Mouse (Mus musculus) neural tube, embryonic 11.5 days (tissue): ENCODE results near the gene Cdyl. TPM values are rescaled to one million over a fixed set of nuclear protein-coding genes. Genes with fewer than 3 reads are reported as not detected.

ENCODE experiments used
- ATAC-seq: fragments of 200-750 bp; cut with Nextera tagmentation; 2 replicates; pipeline ENCODE4 v1.8.0; 2017; ENCODE audit warnings: moderate number of reproducible peaks, mild to moderate bottlenecking, moderate TSS enrichment, moderate library complexity; ENCODE audit not compliant: insufficient read depth, low FRiP score, low TSS enrichment
- DNase-seq: peaks from one replicate; pipeline ENCODE4 v3.0.0-alpha.2; 2015; ENCODE audit warnings: low spot score
- H3K27ac ChIP-seq: fragments of 300-500 bp; sonication (generic); 2 replicates; pipeline ENCODE4 v1.5.1; 2014; ENCODE audit warnings: low read depth, mild to moderate bottlenecking, low read length
- H3K27me3 ChIP-seq: fragments of 300-500 bp; sonication (generic); 2 replicates; pipeline ENCODE4 v1.6.1; 2014; ENCODE audit warnings: mild to moderate bottlenecking, low read length, mixed read lengths; ENCODE audit not compliant: control insufficient read depth, insufficient read depth
- H3K36me3 ChIP-seq: fragments of 300-500 bp; sonication (generic); 2 replicates; pipeline ENCODE4 v1.6.1; 2014; ENCODE audit warnings: mild to moderate bottlenecking, low read length, moderate library complexity, mixed read lengths; ENCODE audit not compliant: control insufficient read depth, insufficient read depth
- H3K4me1 ChIP-seq: fragments of 300-500 bp; sonication (generic); 2 replicates; pipeline ENCODE4 v1.6.1; 2014; ENCODE audit warnings: low read length, mixed read lengths; ENCODE audit not compliant: control insufficient read depth, insufficient read depth
- H3K4me2 ChIP-seq: fragments of 300-500 bp; sonication (generic); 2 replicates; pipeline ENCODE4 v1.6.1; 2014; ENCODE audit warnings: low read depth, mild to moderate bottlenecking, moderate library complexity
- H3K4me3 ChIP-seq: fragments of 300-500 bp; sonication (generic); 2 replicates; pipeline ENCODE4 v1.5.1; 2014; ENCODE audit warnings: low read depth, low read length
- H3K9ac ChIP-seq: fragments of 300-500 bp; sonication (generic); 2 replicates; pipeline ENCODE4 v1.6.1; 2014; ENCODE audit warnings: mild to moderate bottlenecking, low read length
- H3K9me3 ChIP-seq: fragments of 300-500 bp; sonication (generic); 2 replicates; pipeline ENCODE4 v1.6.1; 2016; ENCODE audit warnings: low read length; ENCODE audit not compliant: control insufficient read depth
- WGBS: fragments of 180-500 bp; shearing (Covaris S2); extraction: QIAGEN DNeasy Blood & Tissue Kit; methylation state at CpG from one replicate; pipeline ENCODE4 v1.1.7; 2014; 5-methylcytosine and 5-hydroxymethylcytosine counted together
- polyA plus RNA-seq: library from polyadenylated mRNA; unstranded; fragments of >200 nt; fragmentation: Nextera tagmentation; extraction: Ambion mirVana; gene quantifications from 2 replicates; pipeline ENCODE4 v1.2.1, GENCODE M21; 2014

Cdyl gene
- polyA plus RNA-seq, 1 experiment from 2014 or later: 15.1 TPM

- DNase-seq: no peak
- 83% methylated on average over 1 of the region's 1 CpGs for WGBS
- Histone ChIP-seq H3K4me2 (no peak overlapping the region), H3K27ac (no peak overlapping the region), H3K4me1 (no peaks in the 10 kb centered on the region), H3K9ac (no peak overlapping the region), H3K9me3 (no peaks in the 10 kb centered on the region), H3K4me3 (no peak overlapping the region), H3K36me3 (no peaks in the 10 kb centered on the region), H3K27me3 (no peaks in the 10 kb centered on the region)
- no peak for ATAC-seq
Measured at GRCm38 (mm10) chr13:35627319-35627718, 32.3 kb upstream of the Cdyl start.

- Histone ChIP-seq H3K9me3 (no peaks in the 10 kb centered on the region), H3K27ac (no peak overlapping the region), H3K27me3 (no peaks in the 10 kb centered on the region), H3K9ac (no peak overlapping the region), H3K4me1 (no peaks in the 10 kb centered on the region), H3K36me3 (no peaks in the 10 kb centered on the region), H3K4me3 (no peak overlapping the region), H3K4me2 (no peak overlapping the region)
- DNase-seq: no peak
- WGBS: 82% methylated on average over 1 of the region's 1 CpGs
- no peak for ATAC-seq
Measured at GRCm38 (mm10) chr13:35647132-35647823, 12.4 kb upstream of the Cdyl start.

GRCm38 (mm10) chr13:35650284-35650872 lies 9.3 kb upstream of the Cdyl start:
- H3K27ac ChIP-seq: no peak overlapping the region
- DNase-seq (no peak), ATAC-seq (no peak)
- H3K9me3 ChIP-seq: no peaks in the 10 kb centered on the region
- WGBS: 86% methylated on average over 11 of the region's 11 CpGs
- H3K4me2 ChIP-seq: no peak overlapping the region
- no peaks in the 10 kb centered on the region for H3K36me3 ChIP-seq
- no peak overlapping the region for H3K9ac ChIP-seq
- no peaks in the 10 kb centered on the region for H3K4me1 ChIP-seq
- no peak overlapping the region for H3K4me3 ChIP-seq
- no peaks in the 10 kb centered on the region for H3K27me3 ChIP-seq

- WGBS: 86% methylated on average over 4 of the region's 4 CpGs
Measured at GRCm38 (mm10) chr13:35652851-35653250, 6.8 kb upstream of the Cdyl start.

DNA sequence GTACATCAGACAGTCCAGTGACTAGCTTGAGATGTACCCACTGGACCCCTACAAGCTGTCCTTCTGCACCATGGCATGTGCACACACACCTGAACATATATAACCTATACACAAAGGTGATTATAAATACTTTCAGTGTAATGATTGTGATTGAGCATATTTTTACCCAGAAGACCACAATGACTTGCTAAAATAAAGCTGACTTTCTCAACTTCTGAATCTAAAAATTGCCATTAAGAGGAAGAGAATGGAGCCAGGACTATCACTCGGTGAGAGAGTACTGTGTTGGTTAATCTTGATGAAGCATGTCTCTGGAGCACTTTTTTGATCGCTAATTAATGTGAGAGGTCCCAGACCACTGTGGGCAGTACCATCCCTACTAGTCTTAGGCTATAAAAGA lies 2.8 kb upstream of the Cdyl start:
- Histone ChIP-seq H3K4me3 (no peak overlapping the region), H3K36me3 (no peaks in the 10 kb centered on the region), H3K4me1 (no peaks in the 10 kb centered on the region), H3K4me2 (no peak overlapping the region), H3K9ac (no peak overlapping the region), H3K9me3 (no peaks in the 10 kb centered on the region), H3K27ac (no peak overlapping the region), H3K27me3 (no peaks in the 10 kb centered on the region)
- 89% methylated on average over 2 of the region's 2 CpGs for WGBS
- no peak for ATAC-seq
- no peak for DNase-seq

More at GRCm38 (mm10) chr13:35652851-35653250, 6.8 kb upstream of the Cdyl start:
- Histone ChIP-seq H3K9me3 (no peaks in the 10 kb centered on the region), H3K27ac (no peak overlapping the region), H3K4me1 (no peaks in the 10 kb centered on the region), H3K4me3 (no peak overlapping the region), H3K4me2 (no peak overlapping the region), H3K36me3 (no peaks in the 10 kb centered on the region), H3K27me3 (no peaks in the 10 kb centered on the region), H3K9ac (no peak overlapping the region)
- DNase-seq (no peak), ATAC-seq (no peak)

DNA sequence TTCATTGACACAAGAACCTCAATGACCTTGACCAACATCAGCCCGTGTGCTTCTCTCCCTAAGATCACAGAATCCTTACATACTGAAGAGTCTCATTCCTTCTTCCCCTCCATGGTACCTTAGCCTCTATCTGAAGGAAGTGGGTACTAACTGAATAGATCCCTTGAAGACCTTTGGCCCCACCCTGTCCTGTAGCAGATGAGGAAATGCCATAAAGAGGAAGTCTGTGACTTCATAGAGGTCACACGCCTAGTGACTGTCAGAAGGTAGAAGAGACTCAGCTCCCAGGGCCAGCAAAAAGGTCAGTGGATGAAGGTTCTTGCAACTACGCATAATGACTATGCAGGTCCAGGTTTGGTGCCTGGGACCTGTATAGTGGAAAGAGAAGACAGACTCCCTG lies 5.8 kb downstream of the Cdyl start:
- Histone ChIP-seq H3K9me3 (no peaks in the 10 kb centered on the region), H3K4me2 (no peak overlapping the region), H3K4me3 (no peak overlapping the region), H3K9ac (no peak overlapping the region), H3K4me1 (no peaks in the 10 kb centered on the region), H3K27ac (no peak overlapping the region), H3K36me3 (no peaks in the 10 kb centered on the region), H3K27me3 (no peaks in the 10 kb centered on the region)
- 84% methylated on average over 3 of the region's 3 CpGs for WGBS
- DNase-seq (no peak), ATAC-seq (no peak)

- Histone ChIP-seq H3K4me2 (no peak overlapping the region), H3K4me3 (no peak overlapping the region), H3K9me3 (no peaks in the 10 kb centered on the region), H3K27me3 (no peaks in the 10 kb centered on the region), H3K36me3 (no peaks in the 10 kb centered on the region), H3K9ac (no peak overlapping the region), H3K27ac (no peak overlapping the region), H3K4me1 (no peaks in the 10 kb centered on the region)
- WGBS: 85% methylated on average over 4 of the region's 4 CpGs
- no peak for ATAC-seq
- no peak for DNase-seq
Measured at GRCm38 (mm10) chr13:35669910-35670469, 10.4 kb downstream of the Cdyl start.

- Histone ChIP-seq H3K9me3 (no peaks in the 10 kb centered on the region), H3K4me1 (no peaks in the 10 kb centered on the region), H3K27me3 (no peaks in the 10 kb centered on the region), H3K36me3 (no peaks in the 10 kb centered on the region), H3K4me3 (no peak overlapping the region), H3K4me2 (no peak overlapping the region), H3K9ac (no peak overlapping the region), H3K27ac (no peak overlapping the region)
- no peak for ATAC-seq
- no peak for DNase-seq
- WGBS: 70% methylated on average over 4 of the region's 4 CpGs
Measured at GRCm38 (mm10) chr13:35670875-35671274, 11.2 kb downstream of the Cdyl start.

DNA sequence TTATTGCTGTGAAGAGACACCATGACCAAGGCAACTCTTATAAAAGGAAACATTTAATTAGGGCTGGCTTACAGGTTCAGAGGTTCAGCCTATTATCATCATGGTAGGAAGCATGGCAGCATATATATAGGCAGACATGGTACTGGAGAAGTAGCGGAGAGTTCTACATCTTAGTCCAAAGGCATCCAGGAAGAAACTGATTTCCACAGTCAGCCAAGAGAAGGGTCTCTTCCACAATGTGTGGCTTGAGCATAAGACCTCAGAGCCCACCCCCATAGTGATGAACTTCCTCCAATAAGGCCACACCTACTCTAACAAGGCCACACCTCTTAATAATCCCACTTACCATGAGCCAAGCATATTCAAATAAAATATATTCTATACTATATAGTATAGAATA lies 17.3 kb downstream of the Cdyl start:
- Histone ChIP-seq H3K27ac (no peak overlapping the region), H3K36me3 (no peaks in the 10 kb centered on the region), H3K9ac (no peak overlapping the region), H3K27me3 (no peaks in the 10 kb centered on the region), H3K4me1 (no peaks in the 10 kb centered on the region), H3K4me3 (no peak overlapping the region), H3K4me2 (no peak overlapping the region), H3K9me3 (no peaks in the 10 kb centered on the region)
- no peak for ATAC-seq
- WGBS: 96% methylated on average over 1 of the region's 1 CpGs
- no peak for DNase-seq
